Mouse (Mus musculus): ENCODE results near the gene Mettl25. TPM values are rescaled to one million over a fixed set of nuclear protein-coding genes. Genes with fewer than 3 reads are reported as not detected.

The Mettl25 gene
- polyA plus RNA-seq, 1 experiment, result 4.8 TPM

GRCm38 (mm10) chr10:105760046-105760445 is 81.1 kb downstream of the Mettl25 start:
- Histone ChIP-seq H3K4me3 (replicated peaks; ENCODE audit: extremely low read depth, low read depth, low read length) (no peak overlapping the region), H3K4me1 (ENCODE audit: control insufficient read depth, insufficient read depth, low read length) (no peaks in the 10 kb centered on the region)
- TF ChIP-seq POLR2A (IDR thresholded peaks at IDR 0.05; ENCODE audit: borderline replicate concordance, extremely low read depth, low read depth, low read length) (no peak), CTCF (IDR thresholded peaks at IDR 0.05; ENCODE audit: insufficient read depth, low read length) (no peak)
- no peak for DNase-seq
- WGBS, result 38% methylated on average over 7 of the region's 7 CpGs

- H3K4me1 ChIP-seq (ENCODE audit: control insufficient read depth, insufficient read depth, low read length), result no peaks in the 10 kb centered on the region
- 78% methylated on average over 5 of the region's 5 CpGs for WGBS
- no peak for DNase-seq
- no peak for TF ChIP-seq CTCF (IDR thresholded peaks at IDR 0.05; ENCODE audit: insufficient read depth, low read length)
- no peak for TF ChIP-seq POLR2A (IDR thresholded peaks at IDR 0.05; ENCODE audit: borderline replicate concordance, extremely low read depth, low read depth, low read length)
- H3K4me3 ChIP-seq (replicated peaks; ENCODE audit: extremely low read depth, low read depth, low read length), result no peak overlapping the region
These were observed 87.2 kb downstream of the Mettl25 start for GRCm38 (mm10) chr10:105753831-105754605.

GRCm38 (mm10) chr10:105746019-105746418 is 95.2 kb downstream of the Mettl25 start:
- TF ChIP-seq POLR2A (IDR thresholded peaks at IDR 0.05; ENCODE audit: borderline replicate concordance, extremely low read depth, low read depth, low read length) (no peak), CTCF (IDR thresholded peaks at IDR 0.05; ENCODE audit: insufficient read depth, low read length) (no peak)
- no peak overlapping the region for H3K4me3 ChIP-seq (replicated peaks; ENCODE audit: extremely low read depth, low read depth, low read length)
- 95% methylated on average over 1 of the region's 1 CpGs for WGBS
- H3K4me1 ChIP-seq (ENCODE audit: control insufficient read depth, insufficient read depth, low read length), result no peaks in the 10 kb centered on the region
- DNase-seq, result no peak

GRCm38 (mm10) chr10:105741736-105742135 is 99.4 kb downstream of the Mettl25 start:
- TF ChIP-seq POLR2A (IDR thresholded peaks at IDR 0.05; ENCODE audit: borderline replicate concordance, extremely low read depth, low read depth, low read length) (no peak), CTCF (IDR thresholded peaks at IDR 0.05; ENCODE audit: insufficient read depth, low read length) (no peak)
- no peak for DNase-seq
- 73% methylated on average over 6 of the region's 6 CpGs for WGBS
- Histone ChIP-seq H3K4me3 (replicated peaks; ENCODE audit: extremely low read depth, low read depth, low read length) (no peak overlapping the region), H3K4me1 (ENCODE audit: control insufficient read depth, insufficient read depth, low read length) (no peaks in the 10 kb centered on the region)

GRCm38 (mm10) chr10:105738942-105739341 is 102.2 kb downstream of the Mettl25 start:
- no peaks in the 10 kb centered on the region for H3K4me1 ChIP-seq (ENCODE audit: control insufficient read depth, insufficient read depth, low read length)
- 47% methylated on average over 5 of the region's 5 CpGs for WGBS
- H3K4me3 ChIP-seq (replicated peaks; ENCODE audit: extremely low read depth, low read depth, low read length), result no peak overlapping the region
- no peak for DNase-seq
- TF ChIP-seq CTCF (IDR thresholded peaks at IDR 0.05; ENCODE audit: insufficient read depth, low read length) (no peak), POLR2A (IDR thresholded peaks at IDR 0.05; ENCODE audit: borderline replicate concordance, extremely low read depth, low read depth, low read length) (no peak)

- DNase-seq, result no peak
- TF ChIP-seq POLR2A (IDR thresholded peaks at IDR 0.05; ENCODE audit: borderline replicate concordance, extremely low read depth, low read depth, low read length) (no peak), CTCF (IDR thresholded peaks at IDR 0.05; ENCODE audit: insufficient read depth, low read length) (no peak)
- H3K4me3 ChIP-seq (replicated peaks; ENCODE audit: extremely low read depth, low read depth, low read length), result no peak overlapping the region
- 81% methylated on average over 2 of the region's 2 CpGs for WGBS
- H3K4me1 ChIP-seq (ENCODE audit: control insufficient read depth, insufficient read depth, low read length), result no peaks in the 10 kb centered on the region
These were observed 113.4 kb downstream of the Mettl25 start for GRCm38 (mm10) chr10:105727798-105728197.

GRCm38 (mm10) chr10:105727353-105727752 is 113.8 kb downstream of the Mettl25 start:
- WGBS, result 64% methylated on average over 6 of the region's 6 CpGs
- Histone ChIP-seq H3K4me1 (ENCODE audit: control insufficient read depth, insufficient read depth, low read length) (no peaks in the 10 kb centered on the region), H3K4me3 (replicated peaks; ENCODE audit: extremely low read depth, low read depth, low read length) (no peak overlapping the region)
- no peak for TF ChIP-seq CTCF (IDR thresholded peaks at IDR 0.05; ENCODE audit: insufficient read depth, low read length)
- TF ChIP-seq POLR2A (IDR thresholded peaks at IDR 0.05; ENCODE audit: borderline replicate concordance, extremely low read depth, low read depth, low read length), result no peak
- no peak for DNase-seq

- TF ChIP-seq POLR2A (IDR thresholded peaks at IDR 0.05; ENCODE audit: borderline replicate concordance, extremely low read depth, low read depth, low read length) (no peak), CTCF (IDR thresholded peaks at IDR 0.05; ENCODE audit: insufficient read depth, low read length) (no peak)
- Histone ChIP-seq H3K4me3 (replicated peaks; ENCODE audit: extremely low read depth, low read depth, low read length) (no peak overlapping the region), H3K4me1 (ENCODE audit: control insufficient read depth, insufficient read depth, low read length) (no peaks in the 10 kb centered on the region; the same call in 1 of the 2 replicates)
- no peak for DNase-seq
- 6% methylated on average over 6 of the region's 6 CpGs for WGBS
These were observed 126.3 kb downstream of the Mettl25 start for GRCm38 (mm10) chr10:105714844-105715243.

GRCm38 (mm10) chr10:105714366-105714765 is 126.8 kb downstream of the Mettl25 start:
- WGBS, result 45% methylated on average over 4 of the region's 4 CpGs
- no peaks in the 10 kb centered on the region; the same call in 1 of the 2 replicates for H3K4me1 ChIP-seq (ENCODE audit: control insufficient read depth, insufficient read depth, low read length)
- DNase-seq, result no peak
- TF ChIP-seq CTCF (IDR thresholded peaks at IDR 0.05; ENCODE audit: insufficient read depth, low read length) (no peak), POLR2A (IDR thresholded peaks at IDR 0.05; ENCODE audit: borderline replicate concordance, extremely low read depth, low read depth, low read length) (no peak)
- no peak overlapping the region for H3K4me3 ChIP-seq (replicated peaks; ENCODE audit: extremely low read depth, low read depth, low read length)

- 79% methylated on average over 5 of the region's 5 CpGs for WGBS
- DNase-seq, result no peak
- no peak for TF ChIP-seq POLR2A (IDR thresholded peaks at IDR 0.05; ENCODE audit: borderline replicate concordance, extremely low read depth, low read depth, low read length)
- TF ChIP-seq CTCF (IDR thresholded peaks at IDR 0.05; ENCODE audit: insufficient read depth, low read length), result no peak
These were observed 128.0 kb downstream of the Mettl25 start for GRCm38 (mm10) chr10:105713222-105713621.

More at GRCm38 (mm10) chr10:105713222-105713621, 128.0 kb downstream of the Mettl25 start:
- Histone ChIP-seq H3K4me3 (replicated peaks; ENCODE audit: extremely low read depth, low read depth, low read length) (no peak overlapping the region), H3K4me1 (ENCODE audit: control insufficient read depth, insufficient read depth, low read length) (no peaks in the 10 kb centered on the region; the same call in 1 of the 2 replicates)

Other genes with a start within 250 kb of the Mettl25 start
- 5.1 and 5.9 TPM in 2 replicates for gene Ccdc59, start 313 bp downstream of the Mettl25 start, polyA plus RNA-seq (2012; rRNA removed)